Mouse (Mus musculus) kidney, adult 9 months (tissue): ENCODE measurements around the gene Spred3.
A peak's percentile ranks its signal among the peaks of the same experiment; 100 is the strongest.
"Not testable (repeated sequence)": the region's sequence is repeated elsewhere in the genome, so short reads cannot be mapped to it uniquely, and the experiment has no call there.

ENCODE experiments used
- DNase-seq: peaks from one replicate; pipeline ENCODE4 v3.0.0; 2022

Gene Spred3

GRCm38 (mm10) chr7:29170066-29170754 lies at the start of gene Spred3, which contains the start of gene Ggn:
Gene Spred3, minus strand, starts transcription at chr7:29170411.
Gene Ggn, plus strand, starts transcription at chr7:29170210.
- DNase-seq = peak; percentile 94

GRCm38 (mm10) chr7:29214846-29215245 lies 44.6 kb upstream of the Spred3 start:
- DNase-seq = no peak

GRCm38 (mm10) chr7:29214236-29214635 lies 44.0 kb upstream of the Spred3 start:
- peak; percentile 43 for DNase-seq

GRCm38 (mm10) chr7:29213675-29214082 lies 43.5 kb upstream of the Spred3 start, which contains the start of gene Catsperg1:
Gene Catsperg1, minus strand, starts transcription at chr7:29214035.
- peak; percentile 64 for DNase-seq

- not testable (repeated sequence) for DNase-seq
Measured at GRCm38 (mm10) chr7:29212775-29213560, 42.8 kb upstream of the Spred3 start.

- DNase-seq = peak; percentile 12
Measured at GRCm38 (mm10) chr7:29212199-29212765, 42.1 kb upstream of the Spred3 start.

- peak; percentile 92 for DNase-seq
Measured at GRCm38 (mm10) chr7:29211415-29212198, 41.4 kb upstream of the Spred3 start.

- not testable (repeated sequence) for DNase-seq
Measured at GRCm38 (mm10) chr7:29211013-29211412, 40.8 kb upstream of the Spred3 start.

- no peak for DNase-seq
Measured at GRCm38 (mm10) chr7:29202577-29202976, 32.4 kb upstream of the Spred3 start.

- not testable (repeated sequence) for DNase-seq
Measured at GRCm38 (mm10) chr7:29194230-29194629, 24.0 kb upstream of the Spred3 start.

- not testable (repeated sequence) for DNase-seq
Measured at GRCm38 (mm10) chr7:29181323-29181722, 11.1 kb upstream of the Spred3 start.

GRCm38 (mm10) chr7:29180854-29181236 lies 10.6 kb upstream of the Spred3 start:
- DNase-seq = no peak

- peak; percentile 99 for DNase-seq
Measured at GRCm38 (mm10) chr7:29180077-29180853, 10.1 kb upstream of the Spred3 start, which contains the start of gene Psmd8. Gene Psmd8, minus strand, starts transcription at chr7:29180701.

GRCm38 (mm10) chr7:29179323-29179722 lies 9.1 kb upstream of the Spred3 start:
- DNase-seq = no peak

GRCm38 (mm10) chr7:29178106-29178505 lies 7.9 kb upstream of the Spred3 start:
- no peak for DNase-seq

- DNase-seq = no peak
Measured at GRCm38 (mm10) chr7:29172390-29173016, 2.3 kb upstream of the Spred3 start.

GRCm38 (mm10) chr7:29171562-29172097 lies 1.4 kb upstream of the Spred3 start:
- DNase-seq = no peak

GRCm38 (mm10) chr7:29170755-29171561 lies 747 bp upstream of the Spred3 start:
- DNase-seq = no peak

GRCm38 (mm10) chr7:29169231-29170065 lies 763 bp downstream of the Spred3 start:
- DNase-seq = peak; percentile 73
